Mouse (Mus musculus) liver, postnatal 0 days (tissue): ENCODE results near the gene Glyr1.

Source experiments
- CTCF ChIP-seq: sonication (generic); IDR thresholded peaks from 2 replicates; pipeline ENCODE4 v1.5.1; 2016; ENCODE audit warnings: antibody characterized with exemption, low read depth
- EP300 ChIP-seq: IDR thresholded peaks from 2 replicates; pipeline ENCODE4 v1.6.1; 2016; ENCODE audit warnings: antibody characterized with exemption, low read depth, mild to moderate bottlenecking

DNA sequence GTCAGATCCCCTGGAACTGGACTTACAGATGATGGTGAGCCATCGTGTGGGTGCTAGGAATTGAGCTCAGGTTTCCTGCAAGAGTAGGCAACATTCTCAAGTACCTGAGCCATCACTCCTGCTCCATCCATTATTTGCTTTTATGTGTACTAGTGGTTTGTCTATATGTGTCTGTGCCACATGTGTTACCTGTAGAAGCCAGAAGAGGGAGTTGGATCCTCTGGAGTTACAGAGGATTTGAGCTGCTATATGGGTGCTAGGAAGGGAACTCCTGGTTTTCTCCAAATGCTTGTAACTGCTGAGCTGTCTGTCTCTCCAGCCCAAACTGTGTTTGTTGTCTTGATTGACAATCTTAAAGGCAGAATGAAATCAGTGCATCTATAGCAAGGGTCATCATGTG lies 8.5 kb upstream of the Glyr1 start:
- peak; percentile 58 for TF ChIP-seq CTCF
- no peak for TF ChIP-seq EP300
